Mouse (Mus musculus) lung, adult 2 months (tissue): ENCODE measurements around the gene Maff.

ENCODE experiments used
- CTCF ChIP-seq: fragments of 200-500 bp; IDR thresholded peaks from 2 replicates; pipeline ENCODE4 v1.5.1; 2011; ENCODE audit warnings: mild to moderate bottlenecking, low read length, control low read depth; ENCODE audit not compliant: insufficient read depth
- POLR2A ChIP-seq: fragments of 200-500 bp; IDR thresholded peaks from 2 replicates; pipeline ENCODE4 v1.6.1; 2011; ENCODE audit warnings: low read depth, mild to moderate bottlenecking, control low read depth, low read length, borderline replicate concordance; ENCODE audit errors: extremely low read depth

GRCm38 (mm10) chr15:79395281-79395680, 48.9 kb downstream of the Maff start:
- TF ChIP-seq CTCF = no peak
- no peak for TF ChIP-seq POLR2A
